Mouse (Mus musculus) stomach, embryonic 15.5 days (tissue): ENCODE measurements at regions not wholly inside any gene's neighbourhood (a gene's known extent, or its start where the extent isn't known, plus 50 kb on each side); places are given as distances from the start of the nearest gene placed in this dataset.

ENCODE experiments used
- ATAC-seq: fragments of 200-750 bp; cut with Nextera tagmentation; 2 replicates; pipeline ENCODE4 v1.8.0; 2017; ENCODE audit warnings: low read depth, moderate number of reproducible peaks, moderate TSS enrichment; ENCODE audit not compliant: insufficient read depth, low FRiP score
- H3K27ac ChIP-seq: fragments of 300-500 bp; sonication (generic); 2 replicates; pipeline ENCODE4 v1.5.1; 2015; ENCODE audit warnings: mild to moderate bottlenecking, inconsistent platforms
- H3K27me3 ChIP-seq: fragments of 300-500 bp; sonication (generic); replicated peaks from 2 replicates; pipeline ENCODE4 v1.6.1; 2015; ENCODE audit warnings: inconsistent platforms
- H3K36me3 ChIP-seq: fragments of 300-500 bp; sonication (generic); 2 replicates; pipeline ENCODE4 v1.6.1; 2015; ENCODE audit warnings: inconsistent platforms
- H3K4me1 ChIP-seq: fragments of 300-500 bp; sonication (generic); 2 replicates; pipeline ENCODE4 v1.6.1; 2015; ENCODE audit warnings: inconsistent platforms
- H3K4me2 ChIP-seq: fragments of 300-500 bp; sonication (generic); 2 replicates; pipeline ENCODE4 v1.6.1; 2015; ENCODE audit warnings: mild to moderate bottlenecking, inconsistent platforms
- H3K4me3 ChIP-seq: fragments of 300-500 bp; sonication (generic); replicated peaks from 2 replicates; pipeline ENCODE4 v1.5.1; 2015; ENCODE audit warnings: inconsistent platforms
- H3K9ac ChIP-seq: fragments of 300-500 bp; sonication (generic); 2 replicates; pipeline ENCODE4 v1.6.1; 2015; ENCODE audit warnings: inconsistent platforms
- H3K9me3 ChIP-seq: fragments of 300-500 bp; sonication (generic); 2 replicates; pipeline ENCODE4 v1.6.1; 2016; ENCODE audit warnings: inconsistent platforms
- WGBS: fragments of 180-500 bp; shearing (Covaris S2); methylation state at CpG from one replicate; pipeline ENCODE4 v1.1.7; 2015; 5-methylcytosine and 5-hydroxymethylcytosine counted together

DNA sequence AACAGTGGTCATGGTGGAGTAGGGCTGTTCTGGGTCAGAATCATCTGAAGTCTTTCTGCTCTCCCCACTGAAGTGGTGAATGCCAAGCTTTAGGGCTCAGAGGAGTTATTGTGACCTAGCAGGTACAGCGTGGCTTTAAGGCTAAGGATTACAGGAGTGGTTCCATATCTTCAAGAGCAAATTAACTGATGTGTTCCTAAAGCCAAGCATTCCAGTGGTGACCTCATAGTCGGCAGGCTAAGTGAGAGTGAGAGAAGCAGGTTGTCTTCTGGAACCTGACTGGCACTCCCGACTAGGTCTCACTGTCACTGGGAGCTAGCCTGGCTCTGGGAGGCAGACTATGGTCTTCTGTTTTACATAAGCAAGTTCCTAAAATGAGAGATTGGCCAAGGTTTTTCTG is 116.3 kb downstream of the Snx18 start:
- no peaks in the 10 kb centered on the region for H3K9me3 ChIP-seq
- H3K4me1 ChIP-seq = no peaks in the 10 kb centered on the region
- H3K36me3 ChIP-seq = no peaks in the 10 kb centered on the region
- no peak for ATAC-seq
- no peak overlapping the region for H3K4me3 ChIP-seq
- H3K4me2 ChIP-seq = no peak overlapping the region
- no peak overlapping the region for H3K27ac ChIP-seq
- H3K27me3 ChIP-seq = no peaks in the 10 kb centered on the region
- whole genome bisulfite sequencing = 61% methylated on average over 3 of the region's 3 CpGs
- H3K9ac ChIP-seq = no peak overlapping the region

DNA sequence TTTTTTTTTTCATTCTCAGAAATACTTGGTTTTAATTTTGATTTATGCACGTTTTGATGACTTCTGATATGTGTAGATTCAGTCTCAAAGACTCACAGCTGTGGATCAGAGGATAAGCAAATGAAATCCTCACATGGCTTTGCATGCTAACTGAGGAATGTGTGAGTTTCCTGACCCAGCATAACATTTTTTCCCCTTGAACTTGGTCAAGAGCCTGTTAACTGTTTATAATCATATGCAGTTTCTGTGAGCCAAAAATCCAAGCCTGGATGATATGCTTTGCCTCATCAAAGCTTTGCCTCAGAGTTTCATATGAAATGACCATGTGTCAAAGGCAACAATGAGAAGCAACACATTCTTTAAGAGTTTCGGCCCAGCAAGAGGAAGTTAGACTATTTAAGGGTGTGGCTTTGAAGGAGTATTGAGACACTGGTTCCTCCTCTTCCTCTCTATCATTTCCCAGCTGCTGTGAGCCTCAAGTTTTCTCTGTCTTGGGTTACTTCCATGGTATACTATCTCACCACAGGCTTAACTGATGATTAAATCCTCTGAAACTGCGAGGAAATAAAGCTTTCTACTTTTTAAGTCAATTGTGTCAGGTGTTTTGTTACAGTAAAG is 117.9 kb downstream of the Snx18 start:
- no peaks in the 10 kb centered on the region for H3K9me3 ChIP-seq
- no peak; the same call in 1 of the 2 replicates for ATAC-seq

DNA sequence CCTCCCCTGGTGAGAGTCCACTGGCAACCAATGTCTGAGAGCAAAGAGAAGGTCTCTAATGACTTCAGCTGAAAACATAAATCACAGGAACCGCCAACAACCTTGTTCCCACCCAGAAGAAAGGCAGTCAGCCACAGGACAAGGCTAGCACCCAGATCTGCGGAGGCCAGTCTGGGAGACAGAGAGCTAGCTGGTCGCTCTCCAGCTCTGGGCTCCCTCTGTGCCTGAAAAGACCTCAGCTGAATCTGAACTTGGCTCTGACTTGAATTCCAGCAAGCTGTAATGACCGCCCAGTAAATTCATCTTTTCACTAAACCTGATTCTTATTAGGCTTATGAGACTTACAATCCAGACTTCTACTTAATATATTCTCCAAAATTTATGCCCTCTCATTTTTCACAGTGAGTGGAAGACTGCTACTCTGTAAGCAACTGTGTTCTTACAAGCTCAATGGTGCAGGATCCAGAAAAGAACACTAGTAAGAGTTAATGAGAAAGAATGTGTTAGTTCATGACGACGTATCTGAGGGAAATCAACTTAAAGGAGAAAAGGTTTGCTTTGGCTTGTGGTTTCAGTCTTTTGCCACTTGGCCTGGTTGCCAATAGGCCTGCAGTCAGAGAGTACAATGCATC is 119.2 kb downstream of the Snx18 start:
- H3K9ac ChIP-seq = no peak overlapping the region
- H3K27ac ChIP-seq = no peak overlapping the region
- ATAC-seq = no peak
- no peaks in the 10 kb centered on the region for H3K9me3 ChIP-seq
- no peak overlapping the region for H3K4me3 ChIP-seq
- 66% methylated on average over 6 of the region's 6 CpGs for WGBS
- no peaks in the 10 kb centered on the region for H3K27me3 ChIP-seq
- no peak overlapping the region for H3K4me2 ChIP-seq
- no peaks in the 10 kb centered on the region for H3K36me3 ChIP-seq
- H3K4me1 ChIP-seq = no peaks in the 10 kb centered on the region

More for the DNA sequence above, 117.9 kb downstream of the Snx18 start:
- Histone ChIP-seq H3K4me1 (no peaks in the 10 kb centered on the region), H3K4me3 (no peak overlapping the region), H3K4me2 (no peak overlapping the region), H3K36me3 (no peaks in the 10 kb centered on the region), H3K27ac (peak overlapping the region; percentile 41; the same call in 1 of the 2 replicates), H3K9ac (no peak overlapping the region), H3K27me3 (no peaks in the 10 kb centered on the region)
- WGBS = 61% methylated on average over 3 of the region's 3 CpGs

DNA sequence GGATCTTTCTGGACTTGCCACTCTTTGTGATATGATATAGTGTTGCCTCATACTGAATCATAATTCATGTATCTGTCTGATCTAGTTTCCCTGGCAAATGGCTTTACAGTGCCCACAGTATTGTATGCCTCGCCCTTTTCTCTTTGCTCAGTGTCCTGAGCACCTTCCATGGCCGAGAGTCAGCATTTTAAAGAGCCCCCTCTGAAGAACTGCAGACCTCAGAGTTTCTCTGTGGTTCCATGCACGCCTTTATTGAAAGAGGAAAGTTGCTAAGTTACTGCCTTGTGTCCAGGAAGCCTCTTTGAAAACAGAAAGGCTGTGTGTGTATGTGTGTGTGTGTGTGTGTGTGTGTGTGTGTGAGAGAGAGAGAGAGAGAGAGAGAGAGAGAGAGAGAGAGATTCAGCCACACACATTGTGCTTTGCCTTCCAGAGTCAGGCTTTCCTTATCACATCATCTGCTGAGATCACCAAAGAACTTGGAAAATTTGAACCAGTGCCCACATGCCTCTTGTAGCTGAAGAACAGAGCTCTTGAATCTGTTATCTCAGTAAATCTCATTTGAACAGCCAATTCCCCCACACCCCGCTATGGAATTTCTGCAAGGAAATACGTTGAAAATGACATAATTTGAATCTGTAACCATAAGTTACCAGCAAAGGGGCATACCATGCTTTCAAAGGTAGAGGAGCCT is 122.6 kb downstream of the Snx18 start:
- H3K36me3 ChIP-seq = no peaks in the 10 kb centered on the region
- H3K27me3 ChIP-seq = no peaks in the 10 kb centered on the region
- no peaks in the 10 kb centered on the region for H3K9me3 ChIP-seq
- no peak overlapping the region for H3K9ac ChIP-seq
- WGBS = 46% methylated on average over 5 of the region's 5 CpGs
- H3K4me2 ChIP-seq = no peak overlapping the region
- H3K4me1 ChIP-seq = no peaks in the 10 kb centered on the region
- ATAC-seq = no peak
- H3K27ac ChIP-seq = peak overlapping the region; percentile 18; the same call in 1 of the 2 replicates
- H3K4me3 ChIP-seq = no peak overlapping the region

DNA sequence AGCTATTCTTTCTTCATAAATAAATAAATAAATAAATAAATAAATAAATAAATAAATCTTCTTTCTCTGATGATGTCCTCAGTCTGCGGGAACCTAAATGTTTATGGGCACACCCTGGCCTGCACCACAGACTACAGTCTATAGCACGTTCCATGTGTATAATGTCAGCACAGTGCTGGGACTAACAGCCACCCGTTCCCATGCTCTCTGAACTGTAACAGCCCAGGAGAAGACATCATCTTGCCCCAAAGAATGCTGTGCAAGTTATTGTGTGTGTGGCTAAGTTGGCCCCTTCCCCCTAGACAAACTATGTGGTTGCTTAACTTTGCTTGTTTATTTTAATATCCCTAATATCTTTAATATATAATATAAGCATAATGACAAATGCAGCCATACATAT is 123.2 kb downstream of the Snx18 start:
- no peak overlapping the region for H3K27ac ChIP-seq
- WGBS = 76% methylated on average over 3 of the region's 3 CpGs
- no peaks in the 10 kb centered on the region for H3K27me3 ChIP-seq
- ATAC-seq = no peak
- peaks cover 4% of the 10 kb centered on the region; the same call in 1 of the 2 replicates for H3K4me1 ChIP-seq
- no peaks in the 10 kb centered on the region for H3K36me3 ChIP-seq
- H3K4me3 ChIP-seq = no peak overlapping the region
- H3K4me2 ChIP-seq = no peak overlapping the region
- H3K9me3 ChIP-seq = no peaks in the 10 kb centered on the region
- H3K9ac ChIP-seq = no peak overlapping the region

DNA sequence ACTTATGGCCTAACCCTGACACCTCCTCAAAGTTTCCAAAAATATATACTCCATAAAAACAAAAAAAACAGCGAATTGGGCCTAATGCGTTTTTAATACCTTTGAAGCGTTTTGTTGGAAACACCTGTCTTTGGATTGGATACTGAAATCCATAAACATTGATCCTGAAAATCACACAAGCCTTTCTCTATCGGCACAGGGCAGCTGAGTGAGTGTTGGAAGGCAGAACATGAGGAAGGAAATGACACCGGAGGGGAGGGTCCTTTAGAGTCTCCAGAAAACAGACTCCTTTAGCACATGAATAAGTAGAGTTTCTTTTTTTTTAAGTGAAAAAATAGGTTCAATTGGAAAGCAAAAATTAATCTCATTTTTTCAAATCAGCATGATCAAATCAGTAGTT is 123.7 kb downstream of the Snx18 start:
- Histone ChIP-seq H3K27ac (no peak overlapping the region), H3K9me3 (no peaks in the 10 kb centered on the region), H3K4me3 (no peak overlapping the region), H3K4me2 (no peak overlapping the region), H3K36me3 (no peaks in the 10 kb centered on the region), H3K9ac (no peak overlapping the region), H3K27me3 (no peaks in the 10 kb centered on the region), H3K4me1 (peaks cover 7% of the 10 kb centered on the region; the same call in 1 of the 2 replicates)
- ATAC-seq = no peak
- 67% methylated on average over 5 of the region's 5 CpGs for WGBS

DNA sequence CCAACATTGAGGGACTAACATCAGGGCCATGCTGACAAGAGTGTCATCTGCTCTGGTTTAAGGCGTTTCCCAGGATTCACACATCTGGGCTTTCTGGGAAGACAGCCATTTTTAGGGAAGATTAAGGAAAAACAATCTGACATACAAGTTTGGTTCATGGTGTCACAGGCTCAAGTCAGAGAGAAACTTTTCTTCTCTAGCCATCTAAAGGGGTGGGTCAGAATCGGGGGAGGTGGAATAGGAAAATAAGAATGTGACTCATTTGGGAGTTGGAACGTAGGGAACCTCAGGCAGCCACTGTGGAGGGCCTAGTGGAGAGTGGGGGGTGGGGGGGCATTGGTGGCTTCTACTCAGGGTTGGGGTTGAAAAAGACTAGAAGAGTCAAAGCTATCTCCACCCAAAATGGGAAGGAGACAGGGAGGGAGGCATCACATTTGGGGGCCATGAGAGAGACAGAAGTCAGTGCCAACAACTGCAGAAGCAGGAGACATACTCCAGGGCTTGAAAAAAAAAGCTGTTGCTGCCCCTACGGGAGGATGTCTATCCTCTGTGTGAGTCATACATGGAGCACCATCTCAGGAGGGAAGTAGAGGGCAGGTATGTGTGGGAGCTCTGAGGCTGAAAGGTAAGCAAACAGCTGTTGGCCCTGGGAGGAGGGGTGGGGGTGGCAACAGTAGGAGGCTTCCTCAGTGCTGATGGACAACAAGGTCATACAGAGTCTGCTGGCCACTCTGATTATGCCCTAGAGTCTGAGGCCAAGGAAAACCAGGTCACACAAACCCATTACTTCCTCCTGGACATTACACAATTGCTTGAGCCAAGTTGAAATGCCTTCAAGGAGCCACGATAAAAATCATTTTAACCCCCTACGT is 128.2 kb downstream of the Snx18 start:
- Histone ChIP-seq H3K4me1 (peaks cover 7% of the 10 kb centered on the region; the same call in 1 of the 2 replicates), H3K4me2 (no peak overlapping the region), H3K9me3 (no peaks in the 10 kb centered on the region), H3K27me3 (no peaks in the 10 kb centered on the region), H3K4me3 (no peak overlapping the region), H3K27ac (no peak overlapping the region), H3K36me3 (no peaks in the 10 kb centered on the region), H3K9ac (no peak overlapping the region)
- 52% methylated on average over 6 of the region's 6 CpGs for WGBS
- peak; percentile 66; the same call in 1 of the 2 replicates for ATAC-seq

DNA sequence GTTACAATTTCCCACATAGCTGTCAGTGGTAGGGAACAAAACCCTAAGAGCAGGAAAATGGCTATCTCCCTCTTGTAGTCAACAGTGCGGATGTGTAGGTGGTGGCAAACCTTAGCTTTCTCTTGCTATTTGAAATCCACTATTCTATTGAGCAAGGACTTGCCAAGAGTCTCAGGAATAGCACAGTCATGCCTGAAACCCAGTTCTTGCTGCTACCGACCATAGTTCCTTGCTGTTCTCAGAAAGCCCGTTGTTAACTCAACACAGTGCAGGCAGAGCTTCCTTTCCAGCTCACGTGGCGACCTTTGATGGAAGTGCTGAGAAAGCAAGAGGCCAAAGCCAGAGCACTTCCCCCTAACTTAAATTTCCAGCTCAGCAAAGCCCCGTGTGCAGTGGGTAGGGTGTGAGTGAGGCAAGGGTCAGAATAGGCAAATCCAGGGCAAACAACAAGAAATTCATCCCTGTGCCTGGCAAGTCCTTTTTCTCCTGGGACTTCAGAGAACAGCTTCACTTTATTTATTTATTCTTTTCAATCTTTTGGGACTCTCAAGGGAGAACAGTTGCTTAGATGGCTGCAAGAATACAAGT is 131.9 kb downstream of the Snx18 start:
- H3K4me3 ChIP-seq = no peak overlapping the region
- H3K27me3 ChIP-seq = no peaks in the 10 kb centered on the region
- no peaks in the 10 kb centered on the region for H3K36me3 ChIP-seq
- ATAC-seq = no peak
- no peaks in the 10 kb centered on the region for H3K9me3 ChIP-seq
- H3K27ac ChIP-seq = no peak overlapping the region
- WGBS = 68% methylated on average over 6 of the region's 6 CpGs
- H3K4me2 ChIP-seq = no peak overlapping the region
- no peak overlapping the region for H3K9ac ChIP-seq
- H3K4me1 ChIP-seq = peaks cover 7% of the 10 kb centered on the region; the same call in 1 of the 2 replicates

DNA sequence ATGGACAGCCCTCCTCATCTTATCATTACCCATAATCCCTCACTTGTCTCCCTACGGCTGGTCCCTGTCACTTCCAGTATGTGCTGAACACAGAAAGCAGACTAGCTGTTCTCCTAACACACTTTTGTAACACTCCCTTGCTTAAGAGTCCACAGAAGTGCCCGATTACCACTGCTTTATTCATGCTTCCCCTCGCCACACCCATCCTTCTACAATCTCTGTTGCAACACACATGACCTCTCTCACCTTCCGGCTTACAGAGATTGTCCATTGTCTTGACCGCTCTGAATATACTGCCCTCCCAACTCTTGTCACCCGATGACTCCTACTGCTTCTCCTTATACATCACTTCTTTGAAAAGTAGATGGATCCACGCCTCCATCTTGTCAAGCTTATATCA is 132.9 kb downstream of the Snx18 start:
- Histone ChIP-seq H3K4me2 (no peak overlapping the region), H3K27me3 (no peaks in the 10 kb centered on the region), H3K4me1 (peaks cover 7% of the 10 kb centered on the region; the same call in 1 of the 2 replicates), H3K9me3 (no peaks in the 10 kb centered on the region), H3K36me3 (no peaks in the 10 kb centered on the region), H3K27ac (no peak overlapping the region), H3K4me3 (no peak overlapping the region), H3K9ac (no peak overlapping the region)
- ATAC-seq = no peak
- 81% methylated on average over 7 of the region's 7 CpGs for WGBS

DNA sequence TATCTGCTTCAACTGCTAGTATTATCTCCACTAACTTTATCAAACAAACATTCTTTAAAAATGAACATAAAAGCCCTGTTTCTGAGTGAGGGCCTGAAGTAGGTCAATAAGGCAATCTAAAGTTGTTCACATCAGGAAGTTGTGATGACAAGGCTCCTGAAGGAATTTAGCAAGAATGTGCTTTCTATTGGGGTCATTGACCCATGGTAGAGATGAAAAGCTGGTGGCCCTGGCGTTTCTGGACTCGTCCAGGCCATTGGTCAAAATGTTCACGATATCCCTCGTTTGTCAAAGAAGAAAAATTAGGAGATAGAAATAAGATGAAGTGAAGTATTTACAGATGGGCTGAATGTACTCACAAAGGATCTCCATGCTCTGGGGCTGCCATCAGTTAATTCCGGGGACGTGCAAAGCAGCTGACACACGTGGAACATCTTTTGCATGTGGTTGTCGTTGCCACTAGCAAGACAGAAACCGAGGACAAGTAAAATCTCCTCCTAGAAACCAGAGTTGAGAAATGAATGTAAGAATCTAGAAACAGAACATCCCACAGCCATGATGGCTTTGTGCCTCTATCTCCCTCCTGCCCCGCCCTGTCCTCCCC is 134.1 kb downstream of the Snx18 start:
- Histone ChIP-seq H3K4me1 (no peaks in the 10 kb centered on the region), H3K27ac (no peak overlapping the region), H3K36me3 (no peaks in the 10 kb centered on the region), H3K9ac (no peak overlapping the region), H3K27me3 (no peaks in the 10 kb centered on the region), H3K4me2 (no peak overlapping the region), H3K9me3 (no peaks in the 10 kb centered on the region), H3K4me3 (no peak overlapping the region)
- ATAC-seq = no peak
- 52% methylated on average over 10 of the region's 10 CpGs for whole genome bisulfite sequencing

DNA sequence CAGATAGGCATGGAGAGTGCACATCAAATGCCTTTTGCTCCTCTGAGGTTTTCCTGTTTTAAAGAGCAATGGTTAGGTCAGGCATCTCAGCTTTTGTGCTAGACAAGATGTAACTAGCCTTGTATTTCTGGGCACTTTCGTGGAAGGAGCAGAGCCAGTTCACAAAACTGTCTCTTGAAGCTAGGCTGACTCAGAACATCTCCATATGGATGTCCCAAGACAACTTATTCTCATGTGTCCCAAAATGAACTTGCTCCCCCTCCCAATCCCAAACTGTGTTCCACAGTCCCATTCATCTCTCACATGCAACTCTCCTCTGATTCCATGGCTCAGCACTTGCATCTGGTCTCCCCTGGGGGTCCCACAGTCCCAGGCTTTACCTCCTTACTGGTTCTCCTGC is 135.5 kb downstream of the Snx18 start:
- ATAC-seq = no peak
- Histone ChIP-seq H3K27ac (no peak overlapping the region), H3K9me3 (no peaks in the 10 kb centered on the region), H3K36me3 (no peaks in the 10 kb centered on the region), H3K4me3 (no peak overlapping the region), H3K4me2 (no peak overlapping the region), H3K27me3 (no peaks in the 10 kb centered on the region), H3K9ac (no peak overlapping the region), H3K4me1 (no peaks in the 10 kb centered on the region)
- WGBS = 88% methylated on average over 1 of the region's 1 CpGs
